Mouse (Mus musculus): ENCODE measurements around the gene 4930512M02Rik. TPM values are rescaled to one million over a fixed set of nuclear protein-coding genes. Genes with fewer than 3 reads are reported as not detected.
"Not testable (repeated sequence)": the region's sequence is repeated elsewhere in the genome, so short reads cannot be mapped to it uniquely, and the experiment has no call there.

The 4930512M02Rik gene
- polyA plus RNA-seq (2015; fragmentation: Nextera tagmentation; extraction: Ambion mirVana) = not detected in 2 replicates

- not testable (repeated sequence) for H3K36me3 ChIP-seq (replicated peaks); H3K4me2 ChIP-seq; H3K27me3 ChIP-seq; H3K9ac ChIP-seq; H3K4me1 ChIP-seq (replicated peaks); ATAC-seq (ENCODE audit: insufficient read depth); H3K9me3 ChIP-seq (replicated peaks); H3K4me3 ChIP-seq (replicated peaks); H3K27ac ChIP-seq (replicated peaks)
- 72% methylated on average over 3 of the region's 4 CpGs for WGBS (ENCODE audit: insufficient replicate concordance)
Observed at GRCm38 (mm10) chr11:11627735-11628134, at the start of gene 4930512M02Rik. Gene 4930512M02Rik, minus strand, starts transcription at chr11:11627835.

- no peak for ATAC-seq (ENCODE audit: insufficient read depth)
Observed at GRCm38 (mm10) chr11:11677165-11677564, 49.5 kb upstream of the 4930512M02Rik start.

GRCm38 (mm10) chr11:11676068-11676741 is 48.6 kb upstream of the 4930512M02Rik start:
- Histone ChIP-seq H3K36me3 (replicated peaks) (no peaks in the 10 kb centered on the region), H3K4me2 (no peak overlapping the region), H3K27me3 (no peaks in the 10 kb centered on the region), H3K27ac (replicated peaks) (no peak overlapping the region), H3K4me1 (replicated peaks) (peaks cover 16% of the 10 kb centered on the region), H3K9me3 (replicated peaks) (no peaks in the 10 kb centered on the region), H3K4me3 (replicated peaks) (no peak overlapping the region), H3K9ac (no peak overlapping the region)
- 69% methylated on average over 9 of the region's 9 CpGs for WGBS (ENCODE audit: insufficient replicate concordance)
- no peak for ATAC-seq (ENCODE audit: insufficient read depth)

More at GRCm38 (mm10) chr11:11677165-11677564, 49.5 kb upstream of the 4930512M02Rik start:
- H3K9ac ChIP-seq = no peak overlapping the region
- no peaks in the 10 kb centered on the region for H3K36me3 ChIP-seq (replicated peaks)
- H3K4me3 ChIP-seq (replicated peaks) = no peak overlapping the region
- no peak overlapping the region for H3K4me2 ChIP-seq
- 80% methylated on average over 7 of the region's 7 CpGs for WGBS (ENCODE audit: insufficient replicate concordance)
- H3K4me1 ChIP-seq (replicated peaks) = peaks cover 16% of the 10 kb centered on the region
- H3K9me3 ChIP-seq (replicated peaks) = no peaks in the 10 kb centered on the region
- no peaks in the 10 kb centered on the region for H3K27me3 ChIP-seq
- no peak overlapping the region for H3K27ac ChIP-seq (replicated peaks)

GRCm38 (mm10) chr11:11675063-11675462 is 47.4 kb upstream of the 4930512M02Rik start:
- Histone ChIP-seq H3K4me3 (replicated peaks) (no peak overlapping the region), H3K4me1 (replicated peaks) (peaks cover 15% of the 10 kb centered on the region), H3K9ac (no peak overlapping the region), H3K27ac (replicated peaks) (no peak overlapping the region), H3K36me3 (replicated peaks) (no peaks in the 10 kb centered on the region), H3K9me3 (replicated peaks) (no peaks in the 10 kb centered on the region), H3K27me3 (no peaks in the 10 kb centered on the region), H3K4me2 (no peak overlapping the region)
- no peak for ATAC-seq (ENCODE audit: insufficient read depth)

- no peak overlapping the region for H3K27ac ChIP-seq (replicated peaks)
- 0 out of 2 replicates have a peak, but pooled peaks cover under 1% of the 10 kb centered on the region for H3K4me1 ChIP-seq (replicated peaks)
- H3K4me2 ChIP-seq = no peak overlapping the region
- no peak overlapping the region for H3K9ac ChIP-seq
- no peaks in the 10 kb centered on the region for H3K27me3 ChIP-seq
- H3K36me3 ChIP-seq (replicated peaks) = no peaks in the 10 kb centered on the region
- WGBS (ENCODE audit: insufficient replicate concordance) = 61% methylated on average over 4 of the region's 4 CpGs
- no peak for ATAC-seq (ENCODE audit: insufficient read depth)
- H3K9me3 ChIP-seq (replicated peaks) = no peaks in the 10 kb centered on the region
- no peak overlapping the region for H3K4me3 ChIP-seq (replicated peaks)
Observed at GRCm38 (mm10) chr11:11672974-11673373, 45.3 kb upstream of the 4930512M02Rik start.

- no peak for ATAC-seq (ENCODE audit: insufficient read depth)
- Histone ChIP-seq H3K36me3 (replicated peaks) (no peaks in the 10 kb centered on the region), H3K4me1 (replicated peaks) (0 out of 2 replicates have a peak, but pooled peaks cover 4% of the 10 kb centered on the region), H3K27ac (replicated peaks) (no peak overlapping the region), H3K27me3 (no peaks in the 10 kb centered on the region), H3K9me3 (replicated peaks) (no peaks in the 10 kb centered on the region), H3K4me2 (no peak overlapping the region), H3K4me3 (replicated peaks) (no peak overlapping the region), H3K9ac (no peak overlapping the region)
- WGBS (ENCODE audit: insufficient replicate concordance) = 51% methylated on average over 3 of the region's 3 CpGs
Observed at GRCm38 (mm10) chr11:11667922-11668290, 40.3 kb upstream of the 4930512M02Rik start.

- WGBS (ENCODE audit: insufficient replicate concordance) = 51% methylated on average over 4 of the region's 4 CpGs
- H3K36me3 ChIP-seq (replicated peaks) = no peaks in the 10 kb centered on the region
- H3K4me2 ChIP-seq = no peak overlapping the region
- 0 out of 2 replicates have a peak overlapping the region, but pooled peaks have one; percentile 24 for H3K27ac ChIP-seq (replicated peaks)
- H3K4me1 ChIP-seq (replicated peaks) = 0 out of 2 replicates have a peak, but pooled peaks cover 4% of the 10 kb centered on the region
- no peaks in the 10 kb centered on the region for H3K27me3 ChIP-seq
- no peak for ATAC-seq (ENCODE audit: insufficient read depth)
- no peak overlapping the region for H3K4me3 ChIP-seq (replicated peaks)
- H3K9me3 ChIP-seq (replicated peaks) = no peaks in the 10 kb centered on the region
- H3K9ac ChIP-seq = no peak overlapping the region
Observed at GRCm38 (mm10) chr11:11667254-11667921, 39.8 kb upstream of the 4930512M02Rik start.

GRCm38 (mm10) chr11:11660651-11661050 is 33.0 kb upstream of the 4930512M02Rik start:
- Histone ChIP-seq H3K4me2 (no peak overlapping the region), H3K27me3 (no peaks in the 10 kb centered on the region), H3K27ac (replicated peaks) (no peak overlapping the region), H3K4me3 (replicated peaks) (no peak overlapping the region), H3K36me3 (replicated peaks) (no peaks in the 10 kb centered on the region), H3K9me3 (replicated peaks) (no peaks in the 10 kb centered on the region), H3K9ac (no peak overlapping the region), H3K4me1 (replicated peaks) (peaks cover 25% of the 10 kb centered on the region)
- no peak for ATAC-seq (ENCODE audit: insufficient read depth)
- 50% methylated on average over 4 of the region's 4 CpGs for WGBS (ENCODE audit: insufficient replicate concordance)

- Histone ChIP-seq H3K4me1 (replicated peaks) (peaks cover 25% of the 10 kb centered on the region), H3K27ac (replicated peaks) (no peak overlapping the region), H3K4me3 (replicated peaks) (no peak overlapping the region), H3K36me3 (replicated peaks) (no peaks in the 10 kb centered on the region), H3K4me2 (no peak overlapping the region), H3K9ac (no peak overlapping the region), H3K27me3 (no peaks in the 10 kb centered on the region), H3K9me3 (replicated peaks) (no peaks in the 10 kb centered on the region)
- WGBS (ENCODE audit: insufficient replicate concordance) = 48% methylated on average over 4 of the region's 4 CpGs
- ATAC-seq (ENCODE audit: insufficient read depth) = no peak
Observed at GRCm38 (mm10) chr11:11658834-11659233, 31.2 kb upstream of the 4930512M02Rik start.

GRCm38 (mm10) chr11:11657634-11658033 is 30.0 kb upstream of the 4930512M02Rik start:
- no peaks in the 10 kb centered on the region for H3K27me3 ChIP-seq
- H3K9me3 ChIP-seq (replicated peaks) = no peaks in the 10 kb centered on the region
- no peak overlapping the region for H3K4me3 ChIP-seq (replicated peaks)
- H3K4me2 ChIP-seq = peak overlapping the region; percentile 30; the same call in 1 of the 2 replicates
- ATAC-seq (ENCODE audit: insufficient read depth) = peak; percentile 20; the same call in 1 of the 2 replicates
- WGBS (ENCODE audit: insufficient replicate concordance) = 42% methylated on average over 4 of the region's 4 CpGs
- H3K9ac ChIP-seq = no peak overlapping the region
- H3K27ac ChIP-seq (replicated peaks) = peak overlapping the region; percentile 60
- H3K36me3 ChIP-seq (replicated peaks) = no peaks in the 10 kb centered on the region
- peaks cover 25% of the 10 kb centered on the region for H3K4me1 ChIP-seq (replicated peaks)

GRCm38 (mm10) chr11:11656995-11657530 is 29.4 kb upstream of the 4930512M02Rik start:
- 11% methylated on average over 5 of the region's 5 CpGs for WGBS (ENCODE audit: insufficient replicate concordance)
- Histone ChIP-seq H3K36me3 (replicated peaks) (no peaks in the 10 kb centered on the region), H3K4me3 (replicated peaks) (no peak overlapping the region), H3K4me2 (peak overlapping the region; percentile 30), H3K27me3 (no peaks in the 10 kb centered on the region), H3K9ac (no peak overlapping the region), H3K4me1 (replicated peaks) (peaks cover 25% of the 10 kb centered on the region), H3K27ac (replicated peaks) (peak overlapping the region; percentile 60), H3K9me3 (replicated peaks) (no peaks in the 10 kb centered on the region)
- peak; percentile 87 for ATAC-seq (ENCODE audit: insufficient read depth)
